Mouse (Mus musculus) neural tube, embryonic 14.5 days (tissue): ENCODE results near the gene Dcun1d4. TPM values are rescaled to one million over a fixed set of nuclear protein-coding genes. Genes with fewer than 3 reads are reported as not detected.
"Not testable (repeated sequence)": the region's sequence is repeated elsewhere in the genome, so short reads cannot be mapped to it uniquely, and the experiment has no call there.

Experiments
- ATAC-seq: fragments of 200-750 bp; cut with Nextera tagmentation; 2 replicates; pipeline ENCODE4 v1.8.0; 2017; ENCODE audit warnings: low read depth, mild to moderate bottlenecking, moderate TSS enrichment, moderate library complexity
- H3K27ac ChIP-seq: fragments of 300-500 bp; sonication (generic); 2 replicates; pipeline ENCODE4 v1.5.1; 2014; ENCODE audit warnings: low read depth, mild to moderate bottlenecking, control low read depth, low read length, moderate library complexity, mixed read lengths
- H3K27me3 ChIP-seq: fragments of 300-500 bp; sonication (generic); 2 replicates; pipeline ENCODE4 v1.6.1; 2014; ENCODE audit warnings: low read length; ENCODE audit not compliant: control insufficient read depth, insufficient read depth
- H3K36me3 ChIP-seq: fragments of 300-500 bp; sonication (generic); 2 replicates; pipeline ENCODE4 v1.6.1; 2014; ENCODE audit warnings: low read length, mixed read lengths; ENCODE audit not compliant: control insufficient read depth, insufficient read depth
- H3K4me1 ChIP-seq: fragments of 300-500 bp; sonication (generic); 2 replicates; pipeline ENCODE4 v1.6.1; 2014; ENCODE audit warnings: low read length; ENCODE audit not compliant: control insufficient read depth, insufficient read depth
- H3K4me2 ChIP-seq: fragments of 300-500 bp; sonication (generic); 2 replicates; pipeline ENCODE4 v1.6.1; 2014; ENCODE audit warnings: mild to moderate bottlenecking, low read depth, low read length, control low read depth
- H3K4me3 ChIP-seq: fragments of 300-500 bp; sonication (generic); 2 replicates; pipeline ENCODE4 v1.5.1; 2014; ENCODE audit warnings: low read depth, low read length, control low read depth, mixed read lengths
- H3K9ac ChIP-seq: fragments of 300-500 bp; sonication (generic); replicated peaks from 2 replicates; pipeline ENCODE4 v1.6.1; 2014; ENCODE audit warnings: low read depth, mild to moderate bottlenecking, control low read depth, low read length, mixed read lengths
- H3K9me3 ChIP-seq: fragments of 300-500 bp; sonication (generic); 2 replicates; pipeline ENCODE4 v1.6.1; 2016; ENCODE audit warnings: low read length; ENCODE audit not compliant: control insufficient read depth
- WGBS: fragments of 180-500 bp; shearing (Covaris S2); extraction: QIAGEN DNeasy Blood & Tissue Kit; methylation state at CpG from one replicate; pipeline ENCODE4 v1.1.7; 2014; 5-methylcytosine and 5-hydroxymethylcytosine counted together
- polyA plus RNA-seq: library from polyadenylated mRNA; unstranded; fragments of >200 nt; fragmentation: Nextera tagmentation; extraction: Ambion mirVana; gene quantifications from 2 replicates; pipeline ENCODE4 v1.2.1, GENCODE M21; 2014

The Dcun1d4 gene
- polyA plus RNA-seq, 1 experiment from 2014 or later, result 60.5 TPM

DNA sequence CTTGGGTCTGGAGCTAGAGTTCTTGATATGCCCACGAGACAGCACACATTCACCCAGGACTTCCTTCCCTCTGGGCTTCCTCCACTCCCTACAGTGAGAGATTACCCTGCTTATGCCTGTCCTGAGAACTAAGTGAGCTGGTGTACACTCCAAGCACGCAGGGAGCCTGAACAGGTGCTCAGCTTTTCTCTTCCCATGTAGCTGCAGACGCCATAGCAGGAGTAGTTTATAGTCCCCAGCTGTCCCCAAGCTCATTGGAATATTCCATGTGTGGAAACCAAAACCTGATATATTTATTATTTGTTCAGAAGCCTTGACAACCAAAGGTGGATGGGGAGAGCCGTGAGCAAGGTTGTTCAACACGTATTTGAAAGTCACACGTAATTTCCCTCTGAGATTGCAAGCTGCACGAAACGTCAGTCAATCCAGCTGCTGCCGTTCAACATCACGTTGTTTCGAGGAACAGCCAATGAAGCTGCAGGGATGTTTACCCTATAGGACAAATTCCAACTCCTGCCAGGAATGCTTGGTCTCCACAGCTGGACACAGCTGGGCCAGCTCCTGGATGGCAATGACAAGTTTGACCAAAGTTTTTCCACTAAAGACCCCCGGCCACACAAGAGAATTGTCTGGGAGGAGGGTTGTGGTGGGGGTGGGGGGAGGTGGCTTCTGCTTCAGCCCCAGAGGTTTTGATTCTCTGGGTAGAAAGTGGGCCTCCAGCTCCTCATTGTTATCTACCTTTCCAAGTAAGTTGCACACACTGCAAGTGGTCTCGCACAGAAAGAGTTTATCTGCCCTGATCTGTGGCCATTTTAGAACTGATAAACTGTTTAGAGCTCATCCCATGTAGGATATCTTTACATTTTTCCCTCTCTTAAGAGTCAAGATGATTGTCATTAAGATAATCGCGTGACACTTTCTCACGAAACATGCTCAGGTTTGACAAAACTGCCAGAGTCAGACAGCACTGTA is 12.1 kb upstream of the Dcun1d4 start:
- Histone ChIP-seq H3K4me1 (no peaks in the 10 kb centered on the region), H3K4me3 (no peak overlapping the region), H3K9ac (no peak overlapping the region), H3K36me3 (no peaks in the 10 kb centered on the region), H3K27ac (no peak overlapping the region), H3K9me3 (no peaks in the 10 kb centered on the region), H3K4me2 (no peak overlapping the region), H3K27me3 (no peaks in the 10 kb centered on the region)
- 88% methylated on average over 16 of the region's 16 CpGs for WGBS
- ATAC-seq, result no peak

- Histone ChIP-seq H3K9me3 (no peaks in the 10 kb centered on the region), H3K27me3 (no peaks in the 10 kb centered on the region), H3K4me3 (no peak overlapping the region), H3K27ac (no peak overlapping the region), H3K4me1 (no peaks in the 10 kb centered on the region), H3K9ac (no peak overlapping the region), H3K36me3 (no peaks in the 10 kb centered on the region), H3K4me2 (no peak overlapping the region)
- no peak for ATAC-seq
- WGBS, result 89% methylated on average over 20 of the region's 20 CpGs
These were observed 6.1 kb upstream of the Dcun1d4 start for GRCm38 (mm10) chr5:73474412-73475405.

GRCm38 (mm10) chr5:73481401-73481800 is 601 bp downstream of the Dcun1d4 start:
- no peaks in the 10 kb centered on the region for H3K4me1 ChIP-seq
- H3K27me3 ChIP-seq, result no peaks in the 10 kb centered on the region
- H3K9me3 ChIP-seq, result no peaks in the 10 kb centered on the region
- no peak overlapping the region for H3K4me3 ChIP-seq
- no peak overlapping the region for H3K9ac ChIP-seq
- no peaks in the 10 kb centered on the region for H3K36me3 ChIP-seq
- H3K4me2 ChIP-seq, result no peak overlapping the region
- ATAC-seq, result no peak
- no peak overlapping the region for H3K27ac ChIP-seq
- whole genome bisulfite sequencing, result 93% methylated on average over 7 of the region's 7 CpGs

GRCm38 (mm10) chr5:73482381-73482780 is 1.6 kb downstream of the Dcun1d4 start:
- H3K4me3 ChIP-seq, H3K4me2 ChIP-seq, H3K36me3 ChIP-seq, H3K9me3 ChIP-seq, H3K9ac ChIP-seq, H3K27me3 ChIP-seq, ATAC-seq, H3K27ac ChIP-seq, H3K4me1 ChIP-seq: not testable (repeated sequence)
- 100% methylated on average over 1 of the region's 1 CpGs for WGBS

DNA sequence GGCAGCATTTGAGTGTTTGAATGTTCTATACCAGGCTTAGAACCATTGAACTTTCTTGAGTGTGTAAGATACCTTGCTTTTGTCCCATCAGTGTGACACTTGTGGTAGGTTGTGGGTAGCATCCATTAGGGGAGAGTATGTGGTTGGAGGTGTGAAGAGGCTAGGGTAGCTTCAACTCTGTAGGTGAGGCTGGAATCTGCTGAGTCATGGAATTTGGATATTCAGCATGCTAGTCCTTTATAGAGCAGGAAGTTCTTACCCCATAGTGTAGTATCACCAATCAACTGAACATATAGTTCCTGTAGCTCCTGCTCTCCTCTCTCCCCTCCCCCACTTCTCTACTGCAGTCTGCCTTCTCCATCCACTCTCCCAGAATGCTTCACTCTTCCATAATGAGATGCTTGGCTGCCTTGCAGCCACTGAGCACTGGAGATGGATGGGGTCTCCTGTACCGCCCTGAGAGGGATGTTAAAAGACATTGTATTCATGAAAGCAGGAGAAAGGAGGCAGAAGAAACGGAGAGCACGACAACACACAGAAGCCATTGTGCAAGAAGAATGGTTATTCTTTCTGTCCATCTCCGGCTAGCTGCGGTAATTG is 3.3 kb downstream of the Dcun1d4 start:
- peak overlapping the region; percentile 38 for H3K4me2 ChIP-seq
- H3K36me3 ChIP-seq, result no peaks in the 10 kb centered on the region
- H3K27me3 ChIP-seq, result no peaks in the 10 kb centered on the region
- H3K9ac ChIP-seq, result no peak overlapping the region
- peak; percentile 71; the same call in 1 of the 2 replicates for ATAC-seq
- no peaks in the 10 kb centered on the region for H3K9me3 ChIP-seq
- no peaks in the 10 kb centered on the region for H3K4me1 ChIP-seq
- peak overlapping the region; percentile 71; the same call in 1 of the 2 replicates for H3K27ac ChIP-seq
- peak overlapping the region; percentile 15; the same call in 1 of the 2 replicates for H3K4me3 ChIP-seq
- WGBS, result 26% methylated on average over 5 of the region's 5 CpGs

DNA sequence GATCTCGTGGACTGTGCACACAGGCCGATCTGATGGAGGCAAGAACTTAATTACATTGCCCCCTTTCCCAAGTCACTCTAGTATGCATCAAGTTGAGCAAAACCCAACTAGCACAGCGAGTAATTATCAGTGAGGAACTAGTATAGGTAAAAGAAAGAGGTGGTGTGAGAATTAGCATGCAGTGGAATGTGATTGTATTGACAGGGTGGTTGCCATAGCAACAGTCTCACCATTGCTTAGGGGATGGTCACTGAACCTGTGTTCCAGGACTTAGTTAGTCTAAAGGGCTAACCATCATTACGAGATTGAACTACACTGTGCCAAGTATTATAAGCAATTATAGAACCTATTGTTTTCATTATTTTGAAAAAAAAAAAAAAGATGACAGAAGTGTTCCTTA is 5.7 kb downstream of the Dcun1d4 start:
- H3K4me3 ChIP-seq, result no peak overlapping the region
- H3K9ac ChIP-seq, result no peak overlapping the region
- H3K27ac ChIP-seq, result no peak overlapping the region
- no peaks in the 10 kb centered on the region for H3K9me3 ChIP-seq
- no peak overlapping the region for H3K4me2 ChIP-seq
- 56% methylated on average over 4 of the region's 4 CpGs for WGBS
- no peaks in the 10 kb centered on the region for H3K36me3 ChIP-seq
- H3K27me3 ChIP-seq, result no peaks in the 10 kb centered on the region
- peaks cover 3% of the 10 kb centered on the region; the same call in 1 of the 2 replicates for H3K4me1 ChIP-seq
- no peak for ATAC-seq

DNA sequence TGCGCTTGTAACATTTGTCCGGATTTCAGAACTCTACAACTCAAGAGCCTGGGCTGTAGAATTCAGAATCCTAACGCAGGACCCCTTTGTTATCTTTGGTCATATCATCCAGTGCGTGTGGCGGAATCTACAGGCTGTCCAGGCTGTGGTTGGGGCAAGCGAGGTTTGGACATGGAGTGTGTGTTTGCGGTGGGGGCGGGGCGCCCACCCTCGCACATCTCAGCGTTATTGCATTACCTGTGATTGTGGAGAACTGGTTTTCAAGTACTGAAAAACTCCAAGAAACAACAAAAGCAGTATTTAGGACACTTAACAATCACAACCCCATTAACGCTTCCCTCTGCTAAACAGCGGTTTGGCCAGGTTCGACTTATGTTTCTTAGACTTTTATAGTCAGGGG is 9.1 kb downstream of the Dcun1d4 start:
- no peak for ATAC-seq

DNA sequence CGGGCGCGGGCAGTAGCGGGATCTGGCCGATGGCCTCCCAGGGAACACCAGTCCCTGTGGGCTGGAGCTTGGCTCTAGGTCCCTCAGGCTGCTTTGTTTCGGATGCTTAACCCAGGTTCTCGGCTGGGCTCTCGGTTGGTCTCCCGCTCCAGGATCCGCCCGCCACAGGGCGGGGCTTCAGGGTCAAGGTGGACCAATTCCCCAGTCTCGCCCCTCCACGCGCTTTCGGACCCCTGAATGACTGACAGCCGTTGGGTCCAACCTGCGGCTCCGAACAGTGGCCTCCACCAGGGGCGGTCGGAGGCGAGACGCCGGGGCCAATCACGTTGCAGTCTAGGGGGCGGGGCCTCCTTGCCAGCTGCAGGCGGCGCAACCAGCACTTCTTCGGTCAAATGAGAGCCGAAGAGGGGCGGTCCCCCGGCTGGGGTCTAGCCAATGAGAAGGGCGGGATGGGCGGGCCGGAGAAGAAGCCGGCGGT is 9.8 kb downstream of the Dcun1d4 start:
- Histone ChIP-seq H3K27ac (peak overlapping the region; percentile 95), H3K4me3 (peak overlapping the region; percentile 76), H3K9me3 (no peaks in the 10 kb centered on the region), H3K27me3 (no peaks in the 10 kb centered on the region), H3K4me2 (peak overlapping the region; percentile 86), H3K9ac (peak overlapping the region; percentile 65), H3K36me3 (no peaks in the 10 kb centered on the region), H3K4me1 (peaks cover 9% of the 10 kb centered on the region)
- ATAC-seq, result peak; percentile 95
- under 1% methylated on average over 34 of the region's 37 CpGs for WGBS

More for the DNA sequence above, 9.1 kb downstream of the Dcun1d4 start:
- Histone ChIP-seq H3K4me1 (peaks cover 9% of the 10 kb centered on the region), H3K4me2 (peak overlapping the region; percentile 86), H3K9me3 (no peaks in the 10 kb centered on the region), H3K36me3 (no peaks in the 10 kb centered on the region), H3K9ac (peak overlapping the region; percentile 57), H3K27me3 (no peaks in the 10 kb centered on the region), H3K27ac (peak overlapping the region; percentile 95), H3K4me3 (peak overlapping the region; percentile 76)
- WGBS, result 4% methylated on average over 14 of the region's 14 CpGs
